Mouse (Mus musculus) inflammation-experienced regulatory T-cells, adult 6 months (primary cell): ENCODE data around the gene Diaph3. TPM values are rescaled to one million over a fixed set of nuclear protein-coding genes. Genes with fewer than 3 reads are reported as not detected.

Experiments
- ATAC-seq: one replicate; pipeline ENCODE4 v1.8.0; 2017
- polyA plus RNA-seq, 3 experiments: library from polyadenylated mRNA; unstranded; fragments of 100-300 nt; shearing (Covaris generic); gene quantifications; one replicate each; pipeline ENCODE4 v1.2.1; 2017

Diaph3 gene
- polyA plus RNA-seq, 3 experiments from 2014 or later, result 2.6 to 13.5 (median 3.7) TPM

- ATAC-seq, result no peak
Observed at GRCm38 (mm10) chr14:86641839-86642238, 499.2 kb downstream of the Diaph3 start.

- ATAC-seq, result no peak
Observed at GRCm38 (mm10) chr14:86640086-86640485, 500.9 kb downstream of the Diaph3 start.

- ATAC-seq, result no peak
Observed at GRCm38 (mm10) chr14:86635594-86636140, 505.4 kb downstream of the Diaph3 start.

- no peak for ATAC-seq
Observed at GRCm38 (mm10) chr14:86635052-86635451, 506.0 kb downstream of the Diaph3 start.

GRCm38 (mm10) chr14:86633799-86634198 is 507.2 kb downstream of the Diaph3 start:
- ATAC-seq, result no peak

GRCm38 (mm10) chr14:86624816-86625425 is 516.1 kb downstream of the Diaph3 start:
- no peak for ATAC-seq

- ATAC-seq, result no peak
Observed at GRCm38 (mm10) chr14:86619637-86620036, 521.4 kb downstream of the Diaph3 start.
